Mouse (Mus musculus): ENCODE measurements at regions not wholly inside any gene's neighbourhood (a gene's known extent, or its start where the extent isn't known, plus 50 kb on each side); places are given as distances from the start of the nearest gene placed in this dataset.

DNA sequence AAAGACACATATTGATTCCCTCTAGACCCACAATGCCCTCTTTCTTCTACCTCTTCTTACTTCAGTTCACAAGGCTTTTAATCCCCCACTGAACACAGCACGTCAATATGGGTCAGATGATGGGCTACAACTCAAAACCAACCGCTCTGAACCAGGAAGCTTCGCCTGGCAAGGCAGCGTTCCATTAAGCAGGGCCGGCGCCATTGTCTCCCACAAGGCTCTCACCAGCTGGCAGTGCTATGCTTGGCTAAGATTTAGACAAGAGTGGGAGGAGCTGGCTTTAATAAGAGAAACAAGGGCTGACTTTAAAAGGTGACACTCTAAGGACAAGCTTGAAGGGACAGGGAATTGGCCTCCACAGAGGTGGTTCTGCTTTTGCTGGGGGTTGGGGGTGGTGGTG, 192.3 kb upstream of the Slc24a2 start:
- no peak for DNase-seq (ENCODE audit: extremely low read depth, low read depth, low spot score)
- H3K79me2 ChIP-seq (ENCODE audit: control insufficient read depth, insufficient read depth, low read length), result no peaks in the 10 kb centered on the region
- no peaks in the 10 kb centered on the region for H3K36me3 ChIP-seq (ENCODE audit: control insufficient read depth, insufficient read depth, low read length)
- no peak overlapping the region for H3K27ac ChIP-seq (replicated peaks; ENCODE audit: insufficient read depth, low read depth, low read length)
- no peak overlapping the region for H3K4me3 ChIP-seq (ENCODE audit: insufficient read depth, low read depth, low read length)
- no peaks in the 10 kb centered on the region for H3K27me3 ChIP-seq (ENCODE audit: control insufficient read depth, insufficient read depth, low read length)
- 80% methylated on average over 6 of the region's 6 CpGs for WGBS
- H3K9ac ChIP-seq (ENCODE audit: low read depth, low read length), result no peak overlapping the region
- no peak for TF ChIP-seq CTCF (IDR thresholded peaks at IDR 0.05; ENCODE audit: low read depth, low read length)
- no peak for TF ChIP-seq POLR2A (IDR thresholded peaks at IDR 0.05; ENCODE audit: extremely low read depth, insufficient read depth, low read length)
- no peaks in the 10 kb centered on the region for H3K4me1 ChIP-seq (ENCODE audit: control insufficient read depth, insufficient read depth, low read length)

DNA sequence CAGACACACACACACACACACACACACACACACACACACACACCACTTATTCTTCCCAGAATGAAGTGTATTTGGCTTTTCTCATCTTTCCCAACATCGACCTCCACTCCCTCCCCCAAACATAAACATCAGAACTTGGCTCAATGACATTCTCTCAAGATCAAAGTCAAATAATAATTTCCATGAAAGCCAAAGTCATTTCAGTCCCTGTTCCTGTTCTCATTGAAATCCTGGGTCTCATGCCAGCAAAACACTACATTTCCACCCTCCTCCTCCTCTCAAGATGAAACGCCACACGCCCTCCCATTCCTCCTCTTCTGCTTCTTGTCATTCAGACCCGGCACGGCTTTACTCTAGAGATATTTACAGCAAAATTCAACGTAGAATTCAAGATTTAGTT, 173.1 kb upstream of the Slc24a2 start:
- no peaks in the 10 kb centered on the region for H3K27me3 ChIP-seq (ENCODE audit: control insufficient read depth, insufficient read depth, low read length)
- 59% methylated on average over 6 of the region's 6 CpGs for WGBS

DNA sequence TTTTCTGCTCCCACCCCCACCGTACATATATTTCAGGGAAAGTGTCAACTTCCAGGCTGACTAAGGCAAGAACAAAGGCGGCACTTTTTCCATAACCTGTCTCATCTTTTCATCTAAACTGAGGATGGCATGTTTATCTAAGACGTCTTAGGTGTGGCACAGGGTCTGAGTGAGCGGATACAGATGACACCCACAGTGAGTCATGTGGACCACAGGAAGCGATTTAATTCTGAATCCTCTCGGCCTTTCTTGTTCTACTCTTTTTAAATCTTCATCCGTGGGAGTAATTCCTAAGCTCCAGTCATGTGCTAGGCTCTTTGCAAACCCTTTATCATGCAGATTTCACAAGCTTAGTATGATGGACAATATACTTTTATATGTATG, 171.9 kb upstream of the Slc24a2 start:
- Histone ChIP-seq H3K27ac (replicated peaks; ENCODE audit: insufficient read depth, low read depth, low read length) (no peak overlapping the region), H3K9ac (ENCODE audit: low read depth, low read length) (no peak overlapping the region), H3K4me1 (ENCODE audit: control insufficient read depth, insufficient read depth, low read length) (no peaks in the 10 kb centered on the region), H3K4me3 (ENCODE audit: insufficient read depth, low read depth, low read length) (no peak overlapping the region), H3K27me3 (ENCODE audit: control insufficient read depth, insufficient read depth, low read length) (no peaks in the 10 kb centered on the region), H3K36me3 (ENCODE audit: control insufficient read depth, insufficient read depth, low read length) (no peaks in the 10 kb centered on the region), H3K79me2 (ENCODE audit: control insufficient read depth, insufficient read depth, low read length) (no peaks in the 10 kb centered on the region)
- WGBS, result 86% methylated on average over 7 of the region's 7 CpGs
- no peak for DNase-seq (ENCODE audit: extremely low read depth, low read depth, low spot score)
- no peak for TF ChIP-seq POLR2A (IDR thresholded peaks at IDR 0.05; ENCODE audit: extremely low read depth, insufficient read depth, low read length)

More for the DNA sequence above, 173.1 kb upstream of the Slc24a2 start:
- no peak overlapping the region for H3K4me3 ChIP-seq (ENCODE audit: insufficient read depth, low read depth, low read length)
- no peaks in the 10 kb centered on the region for H3K36me3 ChIP-seq (ENCODE audit: control insufficient read depth, insufficient read depth, low read length)
- no peak overlapping the region for H3K9ac ChIP-seq (ENCODE audit: low read depth, low read length)
- TF ChIP-seq CTCF (IDR thresholded peaks at IDR 0.05; ENCODE audit: low read depth, low read length) (no peak), POLR2A (IDR thresholded peaks at IDR 0.05; ENCODE audit: extremely low read depth, insufficient read depth, low read length) (no peak)
- H3K4me1 ChIP-seq (ENCODE audit: control insufficient read depth, insufficient read depth, low read length), result no peaks in the 10 kb centered on the region
- H3K27ac ChIP-seq (replicated peaks; ENCODE audit: insufficient read depth, low read depth, low read length), result no peak overlapping the region
- DNase-seq (ENCODE audit: extremely low read depth, low read depth, low spot score), result no peak
- no peaks in the 10 kb centered on the region for H3K79me2 ChIP-seq (ENCODE audit: control insufficient read depth, insufficient read depth, low read length)

DNA sequence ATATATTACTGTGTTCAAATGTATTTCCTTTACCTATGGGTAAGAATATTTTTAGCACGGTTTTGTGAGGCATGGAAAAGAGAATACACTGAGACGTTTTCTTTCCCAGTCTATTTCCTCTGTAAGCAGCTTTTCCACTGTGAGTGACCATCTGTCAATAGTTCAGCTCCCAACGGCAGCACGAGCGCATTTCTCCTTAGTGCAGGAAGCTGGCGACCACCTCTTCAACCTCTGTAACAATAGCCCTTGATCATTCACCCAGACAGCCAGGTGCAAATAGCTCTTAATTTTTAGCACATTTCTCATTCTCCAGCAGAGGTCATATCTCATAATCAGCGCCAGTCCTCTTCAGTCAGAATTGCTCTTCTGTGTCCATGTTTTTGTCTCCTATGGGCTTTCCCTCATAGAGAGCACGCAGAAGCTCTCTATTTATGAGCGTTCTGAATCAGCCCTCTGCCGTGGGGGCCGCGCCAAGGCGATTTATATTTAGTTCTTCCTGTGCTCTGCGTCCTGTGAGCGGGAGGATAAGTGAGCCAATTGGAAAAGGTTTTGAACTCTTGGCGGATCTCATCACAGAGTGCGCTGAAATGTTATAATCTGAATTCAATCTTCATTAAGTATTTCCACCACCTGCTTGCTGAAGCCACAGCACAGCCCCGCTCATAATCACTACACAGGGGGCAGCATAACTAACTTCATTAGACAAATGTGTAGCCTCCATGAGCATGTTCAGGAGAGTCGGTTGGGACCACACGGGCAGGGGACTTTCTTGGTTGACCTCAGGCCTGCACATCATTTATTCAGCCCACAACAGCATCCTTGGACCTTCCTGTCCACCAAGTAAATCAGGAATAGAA, 171.3 kb upstream of the Slc24a2 start:
- no peak for DNase-seq (ENCODE audit: extremely low read depth, low read depth, low spot score)
- WGBS, result 58% methylated on average over 20 of the region's 20 CpGs
- no peaks in the 10 kb centered on the region for H3K4me1 ChIP-seq (ENCODE audit: control insufficient read depth, insufficient read depth, low read length)
- no peak overlapping the region for H3K9ac ChIP-seq (ENCODE audit: low read depth, low read length)
- no peaks in the 10 kb centered on the region for H3K27me3 ChIP-seq (ENCODE audit: control insufficient read depth, insufficient read depth, low read length)
- no peaks in the 10 kb centered on the region for H3K79me2 ChIP-seq (ENCODE audit: control insufficient read depth, insufficient read depth, low read length)
- no peak for TF ChIP-seq POLR2A (IDR thresholded peaks at IDR 0.05; ENCODE audit: extremely low read depth, insufficient read depth, low read length)
- no peak for TF ChIP-seq CTCF (IDR thresholded peaks at IDR 0.05; ENCODE audit: low read depth, low read length)
- no peaks in the 10 kb centered on the region for H3K36me3 ChIP-seq (ENCODE audit: control insufficient read depth, insufficient read depth, low read length)
- H3K27ac ChIP-seq (replicated peaks; ENCODE audit: insufficient read depth, low read depth, low read length), result no peak overlapping the region
- no peak overlapping the region for H3K4me3 ChIP-seq (ENCODE audit: insufficient read depth, low read depth, low read length)

DNA sequence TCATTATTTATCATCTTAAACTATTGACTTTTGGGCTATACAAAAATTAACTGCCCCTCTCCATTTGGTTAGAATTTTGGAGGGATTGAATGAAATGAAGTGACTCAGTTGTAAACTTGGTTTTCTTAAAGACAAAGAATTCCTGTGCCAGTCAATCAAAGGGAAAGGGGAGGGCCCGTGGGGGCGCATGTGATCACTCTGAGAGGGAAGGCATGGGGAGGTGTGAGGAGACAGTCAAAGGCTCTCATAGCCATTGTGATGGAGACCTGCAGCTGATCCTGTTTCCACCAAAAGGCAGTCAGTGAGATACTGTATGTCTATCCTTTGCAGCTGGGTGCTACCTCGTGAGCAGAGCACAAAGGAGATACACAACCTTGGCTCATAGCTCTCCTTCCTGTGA, 156.6 kb upstream of the Slc24a2 start:
- DNase-seq (ENCODE audit: extremely low read depth, low read depth, low spot score), result no peak
- TF ChIP-seq CTCF (IDR thresholded peaks at IDR 0.05; ENCODE audit: low read depth, low read length) (no peak), POLR2A (IDR thresholded peaks at IDR 0.05; ENCODE audit: extremely low read depth, insufficient read depth, low read length) (no peak)
- Histone ChIP-seq H3K4me3 (ENCODE audit: insufficient read depth, low read depth, low read length) (no peak overlapping the region), H3K36me3 (ENCODE audit: control insufficient read depth, insufficient read depth, low read length) (no peaks in the 10 kb centered on the region), H3K27me3 (ENCODE audit: control insufficient read depth, insufficient read depth, low read length) (no peaks in the 10 kb centered on the region), H3K27ac (replicated peaks; ENCODE audit: insufficient read depth, low read depth, low read length) (no peak overlapping the region), H3K9ac (ENCODE audit: low read depth, low read length) (no peak overlapping the region), H3K79me2 (ENCODE audit: control insufficient read depth, insufficient read depth, low read length) (no peaks in the 10 kb centered on the region), H3K4me1 (ENCODE audit: control insufficient read depth, insufficient read depth, low read length) (no peaks in the 10 kb centered on the region)
- WGBS, result 92% methylated on average over 3 of the region's 3 CpGs

DNA sequence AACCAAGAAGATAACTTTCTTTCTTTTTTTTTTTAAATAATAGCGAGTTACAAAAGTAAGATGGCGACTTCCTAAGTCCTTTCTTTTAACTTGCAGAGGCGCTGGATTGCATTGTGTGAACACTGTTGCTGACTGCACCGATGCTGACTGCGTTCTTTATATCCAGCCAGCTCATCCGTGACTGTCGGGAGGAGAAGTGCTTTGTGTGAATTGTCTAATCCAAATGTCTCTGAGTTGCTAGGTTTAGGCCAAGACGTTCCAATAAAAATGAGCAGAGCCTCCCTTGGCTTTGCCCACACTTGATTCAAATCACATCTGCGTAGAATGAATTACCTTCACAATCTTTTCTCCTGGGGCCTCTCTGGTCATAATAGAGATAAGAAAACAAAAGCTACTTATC, 156.0 kb upstream of the Slc24a2 start:
- no peaks in the 10 kb centered on the region for H3K27me3 ChIP-seq (ENCODE audit: control insufficient read depth, insufficient read depth, low read length)
- DNase-seq (ENCODE audit: extremely low read depth, low read depth, low spot score), result no peak
- TF ChIP-seq POLR2A (IDR thresholded peaks at IDR 0.05; ENCODE audit: extremely low read depth, insufficient read depth, low read length), result no peak
- TF ChIP-seq CTCF (IDR thresholded peaks at IDR 0.05; ENCODE audit: low read depth, low read length), result no peak
- H3K4me1 ChIP-seq (ENCODE audit: control insufficient read depth, insufficient read depth, low read length), result no peaks in the 10 kb centered on the region
- no peak overlapping the region for H3K27ac ChIP-seq (replicated peaks; ENCODE audit: insufficient read depth, low read depth, low read length)
- no peaks in the 10 kb centered on the region for H3K36me3 ChIP-seq (ENCODE audit: control insufficient read depth, insufficient read depth, low read length)
- no peaks in the 10 kb centered on the region for H3K79me2 ChIP-seq (ENCODE audit: control insufficient read depth, insufficient read depth, low read length)
- H3K4me3 ChIP-seq (ENCODE audit: insufficient read depth, low read depth, low read length), result no peak overlapping the region
- 81% methylated on average over 9 of the region's 9 CpGs for WGBS
- H3K9ac ChIP-seq (ENCODE audit: low read depth, low read length), result no peak overlapping the region

Data from liver, adult 2 months (tissue).